Mouse (Mus musculus) lung, embryonic 15.5 days (tissue): ENCODE measurements at regions not wholly inside any gene's neighbourhood (a gene's known extent, or its start where the extent isn't known, plus 50 kb on each side); places are given as distances from the start of the nearest gene placed in this dataset.

ENCODE experiments used
- ATAC-seq: fragments of 200-750 bp; cut with Nextera tagmentation; 2 replicates; pipeline ENCODE4 v1.8.0; 2017; ENCODE audit warnings: moderate number of reproducible peaks, borderline replicate concordance; ENCODE audit not compliant: low FRiP score, low TSS enrichment; ENCODE audit errors: extremely low read depth
- H3K27ac ChIP-seq: fragments of 300-500 bp; sonication (generic); 2 replicates; pipeline ENCODE4 v1.5.1; 2015; ENCODE audit warnings: moderate library complexity, mild to moderate bottlenecking, inconsistent platforms
- H3K27me3 ChIP-seq: fragments of 300-500 bp; sonication (generic); 2 replicates; pipeline ENCODE4 v1.6.1; 2015; ENCODE audit warnings: inconsistent platforms
- H3K36me3 ChIP-seq: fragments of 300-500 bp; sonication (generic); 2 replicates; pipeline ENCODE4 v1.6.1; 2015; ENCODE audit warnings: inconsistent platforms
- H3K4me1 ChIP-seq: fragments of 300-500 bp; sonication (generic); 2 replicates; pipeline ENCODE4 v1.6.1; 2015; ENCODE audit warnings: inconsistent platforms
- H3K4me2 ChIP-seq: fragments of 300-500 bp; sonication (generic); 2 replicates; pipeline ENCODE4 v1.6.1; 2015; ENCODE audit warnings: inconsistent platforms, mild to moderate bottlenecking, moderate library complexity
- H3K4me3 ChIP-seq: fragments of 300-500 bp; sonication (generic); 2 replicates; pipeline ENCODE4 v1.5.1; 2015; ENCODE audit warnings: mild to moderate bottlenecking, inconsistent platforms
- H3K9ac ChIP-seq: fragments of 300-500 bp; sonication (generic); 2 replicates; pipeline ENCODE4 v1.6.1; 2015; ENCODE audit warnings: inconsistent platforms
- H3K9me3 ChIP-seq: fragments of 300-500 bp; sonication (generic); 2 replicates; pipeline ENCODE4 v1.6.1; 2016; ENCODE audit warnings: inconsistent platforms
- WGBS: fragments of 180-500 bp; shearing (Covaris S2); methylation state at CpG from one replicate; pipeline ENCODE4 v1.1.7; 2015; 5-methylcytosine and 5-hydroxymethylcytosine counted together

GRCm38 (mm10) chr7:130001064-130001463 is 409.4 kb downstream of the Wdr11 start:
- ATAC-seq: no peak
- Histone ChIP-seq H3K9ac (no peak overlapping the region), H3K4me2 (no peak overlapping the region), H3K36me3 (no peaks in the 10 kb centered on the region), H3K27ac (peak overlapping the region; percentile 60), H3K4me3 (no peak overlapping the region), H3K4me1 (peaks cover 44% of the 10 kb centered on the region), H3K27me3 (no peaks in the 10 kb centered on the region), H3K9me3 (no peaks in the 10 kb centered on the region)
- WGBS: 27% methylated on average over 10 of the region's 10 CpGs

- Histone ChIP-seq H3K36me3 (no peaks in the 10 kb centered on the region), H3K27me3 (no peaks in the 10 kb centered on the region), H3K27ac (peak overlapping the region; percentile 60), H3K4me1 (peaks cover 50% of the 10 kb centered on the region), H3K4me3 (no peak overlapping the region), H3K4me2 (peak overlapping the region; percentile 13; the same call in 1 of the 2 replicates), H3K9ac (no peak overlapping the region), H3K9me3 (no peaks in the 10 kb centered on the region)
- no peak for ATAC-seq
- WGBS: 27% methylated on average over 12 of the region's 12 CpGs
These were observed 410.3 kb downstream of the Wdr11 start for GRCm38 (mm10) chr7:130002002-130002401.

GRCm38 (mm10) chr7:130005406-130005805 is 413.7 kb downstream of the Wdr11 start:
- Histone ChIP-seq H3K4me1 (peaks cover 60% of the 10 kb centered on the region), H3K9ac (no peak overlapping the region; the same call in 1 of the 2 replicates), H3K36me3 (no peaks in the 10 kb centered on the region), H3K4me3 (no peak overlapping the region), H3K27ac (peak overlapping the region; percentile 81), H3K27me3 (no peaks in the 10 kb centered on the region), H3K9me3 (no peaks in the 10 kb centered on the region), H3K4me2 (0 out of 2 replicates have a peak overlapping the region, but pooled peaks have one; percentile 13)
- peak; percentile 43; the same call in 1 of the 2 replicates for ATAC-seq
- 16% methylated on average over 10 of the region's 10 CpGs for WGBS

GRCm38 (mm10) chr7:130007993-130008583 is 416.4 kb downstream of the Wdr11 start:
- no peak overlapping the region for H3K27ac ChIP-seq
- H3K27me3 ChIP-seq: no peaks in the 10 kb centered on the region
- H3K4me3 ChIP-seq: no peak overlapping the region
- H3K4me1 ChIP-seq: peaks cover 38% of the 10 kb centered on the region
- H3K4me2 ChIP-seq: no peak overlapping the region
- H3K9me3 ChIP-seq: no peaks in the 10 kb centered on the region
- WGBS: 25% methylated on average over 6 of the region's 6 CpGs
- no peak overlapping the region for H3K9ac ChIP-seq
- no peaks in the 10 kb centered on the region for H3K36me3 ChIP-seq
- ATAC-seq: no peak

GRCm38 (mm10) chr7:130008591-130009418 is 417.1 kb downstream of the Wdr11 start:
- H3K9me3 ChIP-seq: no peaks in the 10 kb centered on the region
- no peaks in the 10 kb centered on the region for H3K27me3 ChIP-seq
- H3K27ac ChIP-seq: no peak overlapping the region
- H3K36me3 ChIP-seq: no peaks in the 10 kb centered on the region
- no peak overlapping the region for H3K9ac ChIP-seq
- H3K4me3 ChIP-seq: no peak overlapping the region
- H3K4me2 ChIP-seq: no peak overlapping the region
- 31% methylated on average over 12 of the region's 12 CpGs for WGBS
- no peak for ATAC-seq
- peaks cover 38% of the 10 kb centered on the region for H3K4me1 ChIP-seq

- no peak overlapping the region for H3K27ac ChIP-seq
- no peak overlapping the region for H3K4me3 ChIP-seq
- H3K36me3 ChIP-seq: no peaks in the 10 kb centered on the region
- ATAC-seq: no peak
- no peaks in the 10 kb centered on the region for H3K27me3 ChIP-seq
- no peak overlapping the region for H3K9ac ChIP-seq
- H3K4me1 ChIP-seq: peaks cover 40% of the 10 kb centered on the region
- no peak overlapping the region for H3K4me2 ChIP-seq
- H3K9me3 ChIP-seq: no peaks in the 10 kb centered on the region
- WGBS: 86% methylated on average over 8 of the region's 8 CpGs
These were observed 420.4 kb downstream of the Wdr11 start for GRCm38 (mm10) chr7:130012067-130012466.

- WGBS: 82% methylated on average over 6 of the region's 6 CpGs
- no peak for ATAC-seq
These were observed 421.4 kb downstream of the Wdr11 start for GRCm38 (mm10) chr7:130013109-130013508.

GRCm38 (mm10) chr7:130014609-130015008 is 422.9 kb downstream of the Wdr11 start:
- Histone ChIP-seq H3K9ac (no peak overlapping the region), H3K9me3 (no peaks in the 10 kb centered on the region), H3K27me3 (no peaks in the 10 kb centered on the region), H3K4me2 (no peak overlapping the region), H3K27ac (peak overlapping the region; percentile 31; the same call in 1 of the 2 replicates), H3K4me3 (no peak overlapping the region), H3K36me3 (no peaks in the 10 kb centered on the region), H3K4me1 (peaks cover 37% of the 10 kb centered on the region)
- no peak for ATAC-seq
- WGBS: 35% methylated on average over 10 of the region's 10 CpGs

More at GRCm38 (mm10) chr7:130013109-130013508, 421.4 kb downstream of the Wdr11 start:
- H3K9ac ChIP-seq: no peak overlapping the region
- no peaks in the 10 kb centered on the region for H3K27me3 ChIP-seq
- H3K36me3 ChIP-seq: no peaks in the 10 kb centered on the region
- no peaks in the 10 kb centered on the region for H3K9me3 ChIP-seq
- no peak overlapping the region for H3K27ac ChIP-seq
- no peak overlapping the region for H3K4me2 ChIP-seq
- H3K4me1 ChIP-seq: peaks cover 34% of the 10 kb centered on the region
- H3K4me3 ChIP-seq: no peak overlapping the region

GRCm38 (mm10) chr7:130015375-130016014 is 423.8 kb downstream of the Wdr11 start:
- Histone ChIP-seq H3K9me3 (no peaks in the 10 kb centered on the region), H3K4me3 (no peak overlapping the region), H3K27me3 (no peaks in the 10 kb centered on the region), H3K4me1 (peaks cover 37% of the 10 kb centered on the region), H3K36me3 (no peaks in the 10 kb centered on the region), H3K9ac (no peak overlapping the region), H3K4me2 (peak overlapping the region; percentile 1; the same call in 1 of the 2 replicates), H3K27ac (peak overlapping the region; percentile 91)
- ATAC-seq: peak; percentile 17; the same call in 1 of the 2 replicates
- 19% methylated on average over 5 of the region's 5 CpGs for WGBS

- Histone ChIP-seq H3K36me3 (no peaks in the 10 kb centered on the region), H3K4me2 (peak overlapping the region; percentile 1; the same call in 1 of the 2 replicates), H3K4me3 (no peak overlapping the region), H3K27me3 (no peaks in the 10 kb centered on the region), H3K9ac (no peak overlapping the region), H3K9me3 (no peaks in the 10 kb centered on the region), H3K4me1 (peaks cover 37% of the 10 kb centered on the region), H3K27ac (peak overlapping the region; percentile 91)
- WGBS: 30% methylated on average over 17 of the region's 17 CpGs
- peak; percentile 53; the same call in 1 of the 2 replicates for ATAC-seq
These were observed 424.6 kb downstream of the Wdr11 start for GRCm38 (mm10) chr7:130016015-130016874.

GRCm38 (mm10) chr7:130018891-130019290 is 427.2 kb downstream of the Wdr11 start:
- Histone ChIP-seq H3K4me2 (no peak overlapping the region), H3K4me3 (no peak overlapping the region), H3K4me1 (peaks cover 37% of the 10 kb centered on the region), H3K9me3 (no peaks in the 10 kb centered on the region), H3K27me3 (no peaks in the 10 kb centered on the region), H3K27ac (no peak overlapping the region), H3K36me3 (no peaks in the 10 kb centered on the region), H3K9ac (no peak overlapping the region)
- ATAC-seq: no peak
- WGBS: 41% methylated on average over 4 of the region's 4 CpGs
